Mouse (Mus musculus): ENCODE data around the gene Cc2d2b. TPM values are rescaled to one million over a fixed set of nuclear protein-coding genes. Genes with fewer than 3 reads are reported as not detected.
A peak's percentile ranks its signal among the peaks of the same experiment; 100 is the strongest.

The Cc2d2b gene
- total and polyA plus RNA-seq, 3 experiments, result not detected

DNA sequence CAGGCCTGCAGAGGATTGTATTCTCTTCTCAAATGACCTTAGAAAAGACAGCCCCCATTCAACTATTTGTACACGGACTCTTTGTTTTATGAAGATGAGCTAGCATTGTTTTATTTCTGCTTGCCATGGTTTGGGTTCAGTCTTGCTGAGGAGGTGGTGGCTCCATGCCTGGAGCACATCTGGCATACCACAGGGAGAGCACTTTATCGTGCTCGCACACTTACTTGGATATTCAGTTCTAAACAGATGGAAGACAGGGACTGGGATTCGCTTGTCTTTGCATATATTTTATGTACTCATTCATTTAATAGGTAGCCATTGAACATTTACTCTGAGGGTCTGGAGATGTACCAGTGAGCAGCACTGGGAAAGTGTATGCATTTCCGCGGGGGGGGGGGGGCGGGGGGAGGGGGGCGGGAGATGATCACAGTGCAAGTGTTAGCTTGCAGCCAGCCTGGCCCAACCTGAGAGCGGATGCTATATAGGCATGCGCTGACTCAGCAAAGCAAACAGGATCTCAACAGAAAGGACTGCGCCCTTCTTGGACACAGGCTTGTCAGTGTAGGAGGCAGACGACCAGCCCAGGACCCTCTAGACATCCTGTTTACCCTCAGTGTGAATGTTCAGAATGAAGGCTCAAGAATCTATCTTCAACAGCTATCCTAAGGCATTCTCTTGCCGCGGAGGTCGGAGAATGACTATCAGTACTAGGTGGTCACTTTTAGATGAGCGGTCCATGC lies 35.5 kb upstream of the Cc2d2b start:
- Histone ChIP-seq H3K4me1 (ENCODE audit: control insufficient read depth in 1 of 2, insufficient read depth in 2 of 2) (peaks cover 5 to 22% of the 10 kb centered on the region in 2 experiments), H3K79me2 (replicated peaks; ENCODE audit: control insufficient read depth, extremely low read depth, insufficient read depth, poor library complexity, severe bottlenecking) (no peaks in the 10 kb centered on the region), H3K27me3 (replicated peaks) (no peaks in the 10 kb centered on the region), H3K36me3 (replicated peaks in 1 of 2; ENCODE audit: control insufficient read depth in 1 of 2, insufficient read depth in 1 of 2, low read length in 1 of 2) (peaks cover 16 to 44% of the 10 kb centered on the region in 2 experiments), H3K9ac (ENCODE audit: insufficient read depth, low read depth) (no peak overlapping the region), H3K27ac (ENCODE audit: insufficient read depth, low read depth) (no peak overlapping the region), H3K9me3 (replicated peaks; ENCODE audit: low read length) (peaks cover 8% of the 10 kb centered on the region), H3K4me2 (ENCODE audit: insufficient read depth, low read depth, poor library complexity, severe bottlenecking) (no peak overlapping the region), H3K4me3 (replicated peaks in 1 of 3; ENCODE audit: low read depth in 2 of 3, low read length in 2 of 3, poor library complexity in 1 of 3) (no peak overlapping the region)
- TF ChIP-seq USF1 (IDR thresholded peaks at IDR 0.05; ENCODE audit: low read depth, low read length), result no peak
- peak; percentile 67; the same call in 1 of the 2 replicates for TF ChIP-seq MAFK (IDR thresholded peaks at IDR 0.05; ENCODE audit: insufficient replicate concordance, low read length)
- TF ChIP-seq EP300 (IDR thresholded peaks at IDR 0.05; ENCODE audit: low read length), result no peak
- dilution Hi-C loops (cut with MboI; ENCODE audit: extremely low pct_ligation_motif_present, extremely low pct_unique_long_range_greater_than_20kb, low sequenced_read_pairs) (no loop called here), in situ Hi-C loops (cut with MboI; ENCODE audit: low pct_ligation_motif_present, low pct_unique_long_range_greater_than_20kb, low sequenced_read_pairs) (loop anchor here (25.0 kb wide), 1 partner anchor 326 kb away; no protein-coding TSS in a partner anchor)
- no peak for DNase-seq (ENCODE audit: extremely low read depth)

DNA sequence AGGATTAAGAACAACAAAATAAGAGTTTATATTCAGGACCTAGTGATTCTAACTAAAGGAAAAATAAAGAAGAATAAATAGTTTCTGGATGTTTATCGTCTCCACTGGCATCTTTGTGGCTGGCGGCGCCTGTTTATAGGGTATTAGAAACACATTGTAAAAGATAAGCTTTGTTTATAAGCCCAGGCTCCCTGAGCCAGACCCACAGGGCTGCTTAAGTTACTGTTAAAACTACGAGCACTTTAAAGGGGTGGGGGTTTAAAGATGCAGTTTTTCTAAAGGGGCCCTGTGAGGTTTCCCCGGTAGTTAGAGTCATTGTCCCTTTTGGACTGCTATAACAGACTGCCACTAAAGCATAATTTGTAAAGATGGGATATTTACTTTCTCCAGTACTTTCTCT lies 33.9 kb upstream of the Cc2d2b start:
- in situ Hi-C loops (cut with MboI; ENCODE audit: low pct_ligation_motif_present, low pct_unique_long_range_greater_than_20kb, low sequenced_read_pairs) (loop anchor here (25.0 kb wide), 1 partner anchor 327 kb away; no protein-coding TSS in a partner anchor), dilution Hi-C loops (cut with MboI; ENCODE audit: extremely low pct_ligation_motif_present, extremely low pct_unique_long_range_greater_than_20kb, low sequenced_read_pairs) (no loop called here)
- no peaks in the 10 kb centered on the region for H3K27me3 ChIP-seq (replicated peaks)
- no peak overlapping the region for H3K27ac ChIP-seq (ENCODE audit: insufficient read depth, low read depth)
- no peak for DNase-seq (ENCODE audit: extremely low read depth)
- no peak overlapping the region for H3K4me2 ChIP-seq (ENCODE audit: insufficient read depth, low read depth, poor library complexity, severe bottlenecking)
- TF ChIP-seq CTCF (conservative IDR thresholded peaks at IDR 0.05 in 1 of 2, IDR thresholded peaks at IDR 0.05 in 1 of 2; ENCODE audit: low read depth in 2 of 2, low read length in 2 of 2) (no peak), JUN (IDR thresholded peaks at IDR 0.05; ENCODE audit: insufficient read depth, low read depth, low read length) (no peak), ZKSCAN1 (IDR thresholded peaks at IDR 0.05; ENCODE audit: borderline replicate concordance, low read depth, low read length) (no peak), CHD2 (IDR thresholded peaks at IDR 0.05; ENCODE audit: low read length) (no peak), POLR2AphosphoS2 (IDR thresholded peaks at IDR 0.05; ENCODE audit: low read depth, low read length) (no peak), POLR2A (IDR thresholded peaks at IDR 0.05; ENCODE audit: low read depth, low read length) (no peak), MAFK (IDR thresholded peaks at IDR 0.05; ENCODE audit: insufficient replicate concordance, low read length) (no peak), CHD1 (IDR thresholded peaks at IDR 0.05; ENCODE audit: low read depth, low read length) (no peak), MAX (IDR thresholded peaks at IDR 0.05; ENCODE audit: low read length) (no peak), ZNF384 (IDR thresholded peaks at IDR 0.05; ENCODE audit: low read depth, low read length) (no peak), USF1 (IDR thresholded peaks at IDR 0.05; ENCODE audit: low read depth, low read length) (no peak), ZC3H11A (IDR thresholded peaks at IDR 0.05; ENCODE audit: low read depth, low read length) (no peak), USF2 (conservative IDR thresholded peaks at IDR 0.05; ENCODE audit: low read depth, low read length) (no peak)
- H3K9ac ChIP-seq (ENCODE audit: insufficient read depth, low read depth), result no peak overlapping the region
- peaks cover 8% of the 10 kb centered on the region for H3K9me3 ChIP-seq (replicated peaks; ENCODE audit: low read length)
- no peaks in the 10 kb centered on the region for H3K79me2 ChIP-seq (replicated peaks; ENCODE audit: control insufficient read depth, extremely low read depth, insufficient read depth, poor library complexity, severe bottlenecking)
- H3K4me3 ChIP-seq (replicated peaks in 1 of 3; ENCODE audit: low read depth in 2 of 3, low read length in 2 of 3, poor library complexity in 1 of 3), result no peak overlapping the region
- H3K4me1 ChIP-seq (ENCODE audit: control insufficient read depth in 1 of 2, insufficient read depth in 2 of 2), result peaks cover 0 to 9% of the 10 kb centered on the region in 2 experiments; a peak in 1 of 4 replicates
- H3K36me3 ChIP-seq (replicated peaks in 1 of 2; ENCODE audit: control insufficient read depth in 1 of 2, insufficient read depth in 1 of 2, low read length in 1 of 2), result peaks cover 18 to 54% of the 10 kb centered on the region in 2 experiments
